Mouse (Mus musculus) heart, adult 2 months (tissue): Measurements from ENCODE around the gene Ksr2. TPM values are rescaled to one million over a fixed set of nuclear protein-coding genes. Genes with fewer than 3 reads are reported as not detected.
A peak's percentile ranks its signal among the peaks of the same experiment; 100 is the strongest.

Source experiments
- DNase-seq, 2 experiments: peaks; one replicate each; pipeline ENCODE4 v3.0.0; 2021
- H3K27ac ChIP-seq: fragments of 200-600 bp; 2 replicates; pipeline ENCODE4 v1.8.1; 2022
- H3K27me3 ChIP-seq: fragments of 200-500 bp; 2 replicates; pipeline ENCODE4 v1.6.1; 2012; ENCODE audit warnings: mild to moderate bottlenecking, low read length, inconsistent platforms, mixed read lengths; ENCODE audit not compliant: control insufficient read depth, insufficient read depth
- H3K36me3 ChIP-seq: fragments of 200-500 bp; 2 replicates; pipeline ENCODE4 v1.6.1; 2012; ENCODE audit warnings: low read length, inconsistent platforms; ENCODE audit not compliant: control insufficient read depth, insufficient read depth
- H3K4me1 ChIP-seq: fragments of 200-500 bp; 2 replicates; pipeline ENCODE4 v1.6.1; 2011; ENCODE audit warnings: low read length; ENCODE audit not compliant: control insufficient read depth, insufficient read depth
- H3K4me3 ChIP-seq: fragments of 200-600 bp; 2 replicates; pipeline ENCODE4 v1.8.1; 2022
- H3K79me2 ChIP-seq: fragments of 200-500 bp; replicated peaks from 2 replicates; pipeline ENCODE4 v1.6.1; 2012; ENCODE audit warnings: mild to moderate bottlenecking, inconsistent platforms, low read length, moderate library complexity, mixed read lengths; ENCODE audit not compliant: control insufficient read depth, insufficient read depth
- H3K9ac ChIP-seq: fragments of 200-500 bp; 2 replicates; pipeline ENCODE4 v1.6.1; 2012; ENCODE audit warnings: low read depth, mild to moderate bottlenecking, control low read depth, inconsistent platforms, low read length, mixed read lengths
- CTCF ChIP-seq: fragments of 200-600 bp; IDR thresholded peaks from 2 replicates; pipeline ENCODE4 v1.8.1; 2022; ENCODE audit warnings: antibody characterized with exemption, mild to moderate bottlenecking, moderate library complexity
- EP300 ChIP-seq: fragments of 200-500 bp; IDR thresholded peaks from 2 replicates; pipeline ENCODE4 v1.6.1; 2011; ENCODE audit warnings: low read depth, low read length, control low read depth; ENCODE audit not compliant: insufficient read depth
- POLR2A ChIP-seq: fragments of 200-500 bp; IDR thresholded peaks from 2 replicates; pipeline ENCODE4 v1.6.1; 2011; ENCODE audit warnings: mild to moderate bottlenecking, low read depth, low read length, control low read depth; ENCODE audit not compliant: insufficient read depth
- WGBS: fragments of 180-500 bp; shearing (Covaris S2); methylation state at CpG from one replicate; pipeline ENCODE4 v1.1.7; 2018; 5-methylcytosine and 5-hydroxymethylcytosine counted together
- intact Hi-C: fragments of 180-260 bp; cut with DNase I; formaldehyde crosslinking; loops from one replicate; pipeline ENCODE4 v1.15.1; 2025
- polyA plus RNA-seq: library from polyadenylated mRNA; depleted of rRNA; stranded (reverse); fragments of >200 nt; gene quantifications from 2 replicates; pipeline ENCODE4 v1.2.3, GENCODE M21; 2012
- total RNA-seq, 2 experiments: library from RNA; stranded (reverse); gene quantifications; 2 replicates each; pipeline ENCODE4 v1.2.3; 2021

Ksr2 gene
- total and polyA plus RNA-seq, 3 experiments = 0.02 to 0.05 TPM; not detected in 1

DNA sequence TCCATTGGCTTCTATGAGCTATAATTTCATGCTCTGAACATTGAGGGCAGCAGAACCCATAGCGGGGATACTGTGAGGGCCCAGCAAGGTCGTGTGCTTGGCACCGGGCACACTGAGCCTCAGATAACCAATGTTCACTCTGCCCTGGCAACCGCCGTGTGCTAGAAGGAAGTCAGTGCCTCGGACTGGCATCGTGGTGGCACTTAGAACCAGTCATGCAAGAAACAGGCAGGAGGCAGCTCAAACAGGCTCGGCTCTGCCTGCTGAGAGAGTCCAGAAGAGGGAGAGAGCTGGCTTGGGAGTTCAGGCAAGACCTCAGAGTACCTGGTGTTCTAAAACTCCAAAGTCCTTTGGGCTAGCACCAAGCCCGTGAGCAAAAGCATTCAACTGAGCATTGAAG is 350.7 kb downstream of the Ksr2 start:
- intact Hi-C loops = no loop called here
- peak in 1 of 2 experiments; percentile 23 for DNase-seq
- H3K36me3 ChIP-seq = no peaks in the 10 kb centered on the region
- H3K27ac ChIP-seq = no peak overlapping the region
- H3K79me2 ChIP-seq = no peaks in the 10 kb centered on the region
- no peak overlapping the region for H3K4me3 ChIP-seq
- 63% methylated on average over 9 of the region's 9 CpGs for WGBS
- no peak overlapping the region for H3K9ac ChIP-seq
- H3K27me3 ChIP-seq = no peaks in the 10 kb centered on the region
- TF ChIP-seq EP300 = no peak
- TF ChIP-seq CTCF = no peak
- H3K4me1 ChIP-seq = no peaks in the 10 kb centered on the region

DNA sequence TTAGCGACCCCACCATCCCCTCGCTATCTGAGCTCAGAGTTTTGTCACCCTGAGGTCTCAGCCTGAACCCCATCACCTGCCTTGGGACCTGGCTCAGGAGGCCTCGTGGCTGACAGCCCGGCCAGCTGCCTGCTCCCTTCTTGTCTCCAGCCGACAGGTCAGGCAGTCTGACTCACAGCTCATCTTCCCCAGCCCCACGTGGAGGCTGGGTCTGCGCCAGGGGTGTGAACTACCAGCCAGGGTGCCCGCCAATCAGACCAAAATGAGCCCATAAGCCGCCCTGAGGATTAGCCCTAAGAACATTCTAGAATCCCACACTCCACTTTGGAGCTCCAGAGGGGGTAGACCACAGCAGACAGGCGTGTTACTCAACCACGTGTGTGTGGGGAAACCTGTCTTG is 365.4 kb downstream of the Ksr2 start:
- no peak for TF ChIP-seq CTCF
- no peak for TF ChIP-seq POLR2A
- no peak for TF ChIP-seq EP300
- Histone ChIP-seq H3K27ac (no peak overlapping the region), H3K9ac (no peak overlapping the region), H3K36me3 (no peaks in the 10 kb centered on the region), H3K79me2 (no peaks in the 10 kb centered on the region), H3K27me3 (no peaks in the 10 kb centered on the region), H3K4me1 (no peaks in the 10 kb centered on the region), H3K4me3 (no peak overlapping the region)
- peak in 1 of 2 experiments; percentile 39 for DNase-seq
- intact Hi-C loops = no loop called here
- 48% methylated on average over 11 of the region's 11 CpGs for WGBS

DNA sequence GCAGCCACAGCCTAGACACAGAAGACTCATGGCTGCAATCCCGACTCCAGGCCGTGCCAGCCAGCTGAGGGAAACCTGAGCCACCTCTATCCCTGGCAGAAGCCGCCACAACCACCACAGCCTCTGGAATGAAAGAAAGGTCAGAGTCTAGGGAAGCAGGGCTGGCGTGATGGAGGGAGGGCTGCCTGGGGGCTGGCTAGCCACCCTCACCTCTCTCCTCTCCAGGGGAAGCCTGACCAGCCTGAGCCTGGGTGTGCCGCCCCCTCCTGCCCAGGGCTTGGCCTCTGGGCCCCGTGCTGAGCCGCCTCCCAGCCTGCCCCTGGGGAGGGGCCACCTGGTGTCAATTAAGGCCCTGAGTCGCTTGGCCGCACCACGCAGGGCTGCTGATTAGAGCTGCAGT is 366.9 kb downstream of the Ksr2 start, which contains the start of gene Nos1:
Gene Nos1, plus strand, starts transcription at position 352 of the 400 bp plus-strand sequence.
- intact Hi-C loops = no loop called here
- no peak within 1 kb of the TSS for H3K4me3 ChIP-seq
- WGBS = 21% methylated on average over 10 of the region's 10 CpGs
- H3K9ac ChIP-seq = no peak within 1 kb of the TSS
- H3K4me1 ChIP-seq = no peaks in the 10 kb centered on the region
- no peaks in the 10 kb centered on the region for H3K36me3 ChIP-seq
- TF ChIP-seq CTCF (no peak), EP300 (no peak), POLR2A (no peak)
- H3K27me3 ChIP-seq = no peaks in the 10 kb centered on the region
- peak; percentile 26 to 39 for DNase-seq
- no peaks in the 10 kb centered on the region for H3K79me2 ChIP-seq
- H3K27ac ChIP-seq = no peak within 1 kb of the TSS

DNA sequence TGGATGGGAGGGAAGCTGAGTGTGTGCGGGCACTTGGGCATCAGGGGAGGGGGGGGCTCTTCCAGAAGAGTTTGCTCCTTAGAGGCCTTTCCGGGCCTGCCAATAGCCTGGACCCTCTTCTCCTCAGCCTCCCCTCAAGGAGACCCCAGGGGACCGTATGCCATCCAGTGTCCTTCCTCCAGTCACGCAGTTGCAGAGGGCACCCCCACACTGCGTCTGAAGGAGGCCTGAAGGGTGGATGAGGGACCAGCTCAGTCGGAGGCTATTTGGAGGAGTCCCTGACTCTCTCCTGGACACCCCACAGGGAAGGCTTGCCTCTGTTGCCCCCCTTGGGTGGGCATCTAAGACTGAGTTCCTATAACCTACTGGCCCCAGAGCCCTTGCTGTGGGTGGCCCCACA is 367.4 kb downstream of the Ksr2 start:
- H3K36me3 ChIP-seq = no peaks in the 10 kb centered on the region
- no peak for DNase-seq
- WGBS = 65% methylated on average over 6 of the region's 6 CpGs
- no peaks in the 10 kb centered on the region for H3K4me1 ChIP-seq
- intact Hi-C loops = no loop called here
- H3K27ac ChIP-seq = no peak overlapping the region
- no peak overlapping the region for H3K9ac ChIP-seq
- H3K27me3 ChIP-seq = no peaks in the 10 kb centered on the region
- no peaks in the 10 kb centered on the region for H3K79me2 ChIP-seq
- no peak for TF ChIP-seq POLR2A
- no peak for TF ChIP-seq CTCF
- no peak for TF ChIP-seq EP300
- H3K4me3 ChIP-seq = no peak overlapping the region

DNA sequence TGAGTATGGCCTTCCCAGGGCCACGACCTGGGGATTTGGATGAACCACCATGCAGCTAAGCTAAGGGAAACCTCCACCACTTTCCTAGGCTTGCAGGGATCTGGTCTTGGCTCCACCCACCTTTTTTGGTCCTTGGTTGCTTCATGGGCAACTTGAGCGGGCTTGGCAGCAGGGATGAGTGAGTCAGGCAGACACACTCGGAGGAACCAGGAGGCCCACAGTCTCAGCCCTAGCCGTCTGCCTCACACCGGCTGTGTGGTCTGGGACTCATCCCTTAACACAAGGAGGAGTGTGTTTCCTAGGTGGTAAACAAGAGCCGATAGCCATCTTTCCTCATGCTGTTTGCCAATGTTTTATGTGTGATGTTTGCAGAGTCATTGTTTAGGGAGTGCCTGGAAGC is 376.3 kb downstream of the Ksr2 start:
- 56% methylated on average over 6 of the region's 6 CpGs for WGBS
- H3K27ac ChIP-seq = no peak overlapping the region

DNA sequence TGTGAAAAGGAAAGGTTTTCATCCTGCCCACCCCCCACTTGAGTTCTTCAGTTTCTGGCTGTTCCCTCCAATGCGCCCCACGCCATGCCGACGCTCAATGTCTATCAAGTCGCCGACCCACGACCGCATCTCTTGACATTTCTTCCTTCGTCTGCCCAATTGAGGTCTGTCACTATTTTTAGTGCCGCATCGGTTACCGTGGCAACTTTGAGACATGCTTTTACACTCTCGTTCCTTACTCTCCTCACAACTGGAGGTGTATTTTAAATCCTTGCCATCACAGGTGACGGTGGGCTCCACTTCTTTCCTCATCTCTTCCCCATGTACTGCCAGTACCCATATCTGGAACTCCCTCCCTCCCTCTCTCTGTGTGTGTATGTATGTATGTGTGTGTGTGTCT is 378.1 kb downstream of the Ksr2 start:
- intact Hi-C loops = no loop called here
- no peak overlapping the region for H3K27ac ChIP-seq
- 87% methylated on average over 14 of the region's 14 CpGs for WGBS
- H3K27me3 ChIP-seq = no peaks in the 10 kb centered on the region
- no peaks in the 10 kb centered on the region for H3K4me1 ChIP-seq
- TF ChIP-seq POLR2A (no peak), EP300 (no peak), CTCF (no peak)
- H3K79me2 ChIP-seq = no peaks in the 10 kb centered on the region
- H3K36me3 ChIP-seq = no peaks in the 10 kb centered on the region
- H3K9ac ChIP-seq = no peak overlapping the region
- no peak for DNase-seq
- no peak overlapping the region for H3K4me3 ChIP-seq

More for the DNA sequence above, 376.3 kb downstream of the Ksr2 start:
- no peaks in the 10 kb centered on the region for H3K36me3 ChIP-seq
- no peak for TF ChIP-seq EP300
- no peak for TF ChIP-seq POLR2A
- no peak for TF ChIP-seq CTCF
- H3K27me3 ChIP-seq = no peaks in the 10 kb centered on the region
- no peak overlapping the region for H3K4me3 ChIP-seq
- no peaks in the 10 kb centered on the region for H3K4me1 ChIP-seq
- H3K9ac ChIP-seq = no peak overlapping the region
- no peak for DNase-seq
- intact Hi-C loops = no loop called here
- no peaks in the 10 kb centered on the region for H3K79me2 ChIP-seq
